Mouse (Mus musculus) liver, postnatal 0 days (tissue): ENCODE results near the gene Rln3.

ENCODE experiments used
- CTCF ChIP-seq: sonication (generic); IDR thresholded peaks from 2 replicates; pipeline ENCODE4 v1.5.1; 2016; ENCODE audit warnings: antibody characterized with exemption, low read depth
- EP300 ChIP-seq: IDR thresholded peaks from 2 replicates; pipeline ENCODE4 v1.6.1; 2016; ENCODE audit warnings: antibody characterized with exemption, low read depth, mild to moderate bottlenecking

- TF ChIP-seq CTCF (no peak), EP300 (no peak)
Observed at GRCm38 (mm10) chr8:84046505-84046904, 1.7 kb upstream of the Rln3 start.
